Mouse (Mus musculus) limb, embryonic 14.5 days (tissue): ENCODE measurements around the gene Fxyd6. TPM values are rescaled to one million over a fixed set of nuclear protein-coding genes. Genes with fewer than 3 reads are reported as not detected.

Experiments used
- ATAC-seq: fragments of 200-750 bp; cut with Nextera tagmentation; 2 replicates; pipeline ENCODE4 v1.8.0; 2017; ENCODE audit warnings: low read depth, moderate number of reproducible peaks, moderate TSS enrichment; ENCODE audit not compliant: low FRiP score
- DNase-seq: peaks from one replicate; pipeline ENCODE4 v3.0.0-alpha.2; 2015; ENCODE audit warnings: low spot score
- H3K27ac ChIP-seq: fragments of 300-500 bp; sonication (generic); replicated peaks from 2 replicates; pipeline ENCODE4 v1.5.1; 2014; ENCODE audit warnings: low read depth, mild to moderate bottlenecking, low read length, moderate library complexity, mixed read lengths
- H3K27me3 ChIP-seq: fragments of 300-500 bp; sonication (generic); 2 replicates; pipeline ENCODE4 v1.6.1; 2014; ENCODE audit warnings: low read length, mixed read lengths; ENCODE audit not compliant: control insufficient read depth, insufficient read depth
- H3K36me3 ChIP-seq: fragments of 300-500 bp; sonication (generic); 2 replicates; pipeline ENCODE4 v1.6.1; 2014; ENCODE audit warnings: mild to moderate bottlenecking, low read length, moderate library complexity, mixed read lengths; ENCODE audit not compliant: control insufficient read depth, insufficient read depth
- H3K4me1 ChIP-seq: fragments of 300-500 bp; sonication (generic); 2 replicates; pipeline ENCODE4 v1.6.1; 2014; ENCODE audit warnings: antibody characterized with exemption, low read length, mixed read lengths; ENCODE audit not compliant: control insufficient read depth, insufficient read depth
- H3K4me2 ChIP-seq: fragments of 300-500 bp; sonication (generic); replicated peaks from 2 replicates; pipeline ENCODE4 v1.6.1; 2014; ENCODE audit warnings: low read depth, mild to moderate bottlenecking, low read length, moderate library complexity; ENCODE audit not compliant: severe bottlenecking
- H3K4me3 ChIP-seq: fragments of 300-500 bp; sonication (generic); replicated peaks from 2 replicates; pipeline ENCODE4 v1.5.1; 2014; ENCODE audit warnings: low read length
- H3K9ac ChIP-seq: fragments of 300-500 bp; sonication (generic); 2 replicates; pipeline ENCODE4 v1.6.1; 2014; ENCODE audit warnings: mild to moderate bottlenecking, low read depth, low read length, moderate library complexity; ENCODE audit not compliant: severe bottlenecking
- H3K9me3 ChIP-seq: fragments of 300-500 bp; sonication (generic); 2 replicates; pipeline ENCODE4 v1.6.1; 2016; ENCODE audit warnings: low read length; ENCODE audit not compliant: control insufficient read depth
- POLR2A ChIP-seq: fragments of 200-500 bp; IDR thresholded peaks from 2 replicates; pipeline ENCODE4 v1.8.0; 2012; ENCODE audit warnings: inconsistent platforms, mild to moderate bottlenecking, moderate library complexity, borderline replicate concordance; ENCODE audit not compliant: insufficient read depth, insufficient read length; ENCODE audit errors: extremely low read depth
- WGBS: fragments of 180-500 bp; shearing (Covaris S2); extraction: QIAGEN DNeasy Blood & Tissue Kit; methylation state at CpG from one replicate; pipeline ENCODE4 v1.1.7; 2014; 5-methylcytosine and 5-hydroxymethylcytosine counted together
- polyA plus RNA-seq, 2 experiments: library from polyadenylated mRNA; depleted of rRNA in 1 of 2; stranded (reverse) in 1 of 2; unstranded in 1 of 2; fragments of >200 nt; fragmentation: Nextera tagmentation in 1 of 2; extraction: Ambion mirVana in 1 of 2; gene quantifications; 2 replicates each; pipeline versions ENCODE4 v1.2.1 to v1.2.3; 2012 to 2014

The Fxyd6 gene
- polyA plus RNA-seq, 2 experiments: 82.7 to 97.4 TPM

DNA sequence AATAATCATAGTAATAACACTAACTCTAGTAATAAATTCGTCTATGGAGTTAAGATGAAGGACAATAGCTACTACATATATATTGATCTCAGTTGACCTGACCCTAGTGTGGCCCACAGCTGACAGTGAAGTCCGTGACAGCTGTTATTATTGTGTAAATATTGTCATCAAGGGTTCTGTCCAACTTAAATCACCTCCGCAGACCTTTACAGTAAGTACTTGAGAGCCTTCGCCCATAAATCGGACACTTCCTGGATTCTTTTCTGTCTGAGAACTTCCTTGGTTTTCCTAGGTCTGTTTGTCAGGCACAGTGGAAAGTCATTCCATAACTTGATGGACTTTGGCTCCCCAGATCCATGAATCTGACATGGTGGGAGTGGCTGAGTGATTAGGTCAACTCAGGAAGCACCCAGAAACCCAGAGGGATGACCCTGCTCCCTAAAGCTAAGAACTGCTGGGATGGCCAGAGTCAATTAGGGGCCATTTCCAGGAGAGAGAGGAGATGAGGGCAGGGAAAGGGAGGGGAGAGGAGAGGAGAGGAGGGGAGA, 74.3 kb downstream of the Fxyd6 start:
- Histone ChIP-seq H3K9ac (no peak overlapping the region), H3K4me1 (peaks cover 13% of the 10 kb centered on the region), H3K4me2 (no peak overlapping the region), H3K9me3 (no peaks in the 10 kb centered on the region), H3K27me3 (peaks cover 8% of the 10 kb centered on the region), H3K27ac (no peak overlapping the region), H3K36me3 (no peaks in the 10 kb centered on the region), H3K4me3 (no peak overlapping the region)
- no peak for ATAC-seq
- no peak for TF ChIP-seq POLR2A
- WGBS: 79% methylated on average over 5 of the region's 5 CpGs
- DNase-seq: no peak

Other genes starting within 250 kb of the Fxyd6 start
- 0.14 and 0.17 TPM in 2 replicates for gene Scn4b, start 231.8 kb upstream of the Fxyd6 start, polyA plus RNA-seq (2012; rRNA removed)
- 0.04 and 0.10 TPM in 2 replicates for gene Scn4b, start 231.8 kb upstream of the Fxyd6 start, polyA plus RNA-seq (2014; fragmentation: Nextera tagmentation; extraction: Ambion mirVana)
- 0.04 TPM in 1 of 2 replicates, not detected in the other for gene BC049352, start 188.2 kb upstream of the Fxyd6 start, polyA plus RNA-seq (2012; rRNA removed)
- not detected in 2 replicates for gene BC049352, start 188.2 kb upstream of the Fxyd6 start, polyA plus RNA-seq (2014; fragmentation: Nextera tagmentation; extraction: Ambion mirVana)
- gene Tmprss4, start 166.1 kb upstream of the Fxyd6 start, polyA plus RNA-seq (2012; rRNA removed): 1.9 and 2.3 TPM in 2 replicates
- 3.4 and 5.0 TPM in 2 replicates for gene Tmprss4, start 166.1 kb upstream of the Fxyd6 start, polyA plus RNA-seq (2014; fragmentation: Nextera tagmentation; extraction: Ambion mirVana)
- gene Il10ra, start 101.0 kb upstream of the Fxyd6 start, polyA plus RNA-seq (2012; rRNA removed): 1.6 TPM in 2 replicates
- 1.3 and 1.6 TPM in 2 replicates for gene Il10ra, start 101.0 kb upstream of the Fxyd6 start, polyA plus RNA-seq (2014; fragmentation: Nextera tagmentation; extraction: Ambion mirVana)
- 2.0 and 2.5 TPM in 2 replicates for gene Tmprss13, start 51.1 kb upstream of the Fxyd6 start, polyA plus RNA-seq (2012; rRNA removed)
- gene Tmprss13, start 51.1 kb upstream of the Fxyd6 start, polyA plus RNA-seq (2014; fragmentation: Nextera tagmentation; extraction: Ambion mirVana): 5.5 and 5.9 TPM in 2 replicates
- gene Fxyd2, start 29.5 kb downstream of the Fxyd6 start, polyA plus RNA-seq (2012; rRNA removed): 6.0 and 8.5 TPM in 2 replicates
- gene Fxyd2, start 29.5 kb downstream of the Fxyd6 start, polyA plus RNA-seq (2014; fragmentation: Nextera tagmentation; extraction: Ambion mirVana): 6.1 and 7.6 TPM in 2 replicates
- gene Dscaml1, start 56.4 kb downstream of the Fxyd6 start, polyA plus RNA-seq (2012; rRNA removed): 1.0 and 1.3 TPM in 2 replicates
- 0.40 and 0.43 TPM in 2 replicates for gene Dscaml1, start 56.4 kb downstream of the Fxyd6 start, polyA plus RNA-seq (2014; fragmentation: Nextera tagmentation; extraction: Ambion mirVana)